Mouse (Mus musculus) spleen, adult 2 months (tissue): ENCODE data around the gene Wfdc8.

Experiments used
- CTCF ChIP-seq: fragments of 200-500 bp; IDR thresholded peaks from 2 replicates; pipeline ENCODE4 v1.5.1; 2011; ENCODE audit warnings: mild to moderate bottlenecking, inconsistent platforms; ENCODE audit not compliant: insufficient read depth, insufficient read length, insufficient replicate concordance; ENCODE audit errors: extremely low read depth
- POLR2A ChIP-seq: fragments of 200-500 bp; IDR thresholded peaks from 2 replicates; pipeline ENCODE4 v1.6.1; 2011; ENCODE audit warnings: low read depth, low read length, inconsistent platforms

GRCm38 (mm10) chr2:164603482-164603881 is 9.9 kb downstream of the Wfdc8 start:
- TF ChIP-seq POLR2A (no peak), CTCF (no peak)
